Mouse (Mus musculus): ENCODE results near the gene Nckap1l.

DNA sequence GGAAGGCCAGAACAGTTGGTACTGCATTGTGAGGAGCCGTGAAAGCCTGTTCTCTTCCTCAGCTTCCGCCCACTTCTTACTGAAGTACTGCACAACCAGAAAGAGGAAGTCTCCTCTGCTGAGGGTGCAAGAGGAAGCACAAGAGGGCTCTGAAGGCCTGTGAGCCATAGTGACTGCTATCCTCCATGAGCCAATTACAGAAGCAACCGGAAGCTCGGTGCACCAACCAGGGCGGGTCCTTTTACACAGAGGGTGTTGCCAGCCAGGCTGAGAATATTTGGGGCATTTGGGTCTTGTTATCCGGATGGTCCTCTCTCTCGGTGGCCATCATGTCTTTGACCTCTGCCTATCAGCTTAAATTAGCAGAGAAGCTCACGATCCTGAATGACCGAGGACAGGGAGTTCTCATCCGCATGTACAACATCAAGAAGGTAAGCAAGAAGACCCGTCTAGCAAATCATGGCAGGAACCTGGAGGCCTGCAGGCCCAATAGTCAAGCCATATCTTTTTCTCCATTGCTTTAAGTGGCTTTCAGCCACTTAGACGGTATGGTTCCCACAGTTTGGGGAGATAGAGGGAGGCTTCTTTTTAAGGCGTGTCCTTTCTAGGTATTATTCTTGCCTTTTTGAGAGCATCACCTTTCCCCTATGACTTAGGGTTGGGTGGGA is at the start of gene Nckap1l:
- TF ChIP-seq CTCF (IDR thresholded peaks at IDR 0.05; ENCODE audit: low read depth, low read length) = no peak
- no peak for TF ChIP-seq POLR2A (IDR thresholded peaks at IDR 0.05; ENCODE audit: extremely low read depth, insufficient read depth, low read length)

Measured in liver, adult 2 months (tissue).